Mouse (Mus musculus): ENCODE measurements around the gene Cldn7.

Gene Cldn7

DNA sequence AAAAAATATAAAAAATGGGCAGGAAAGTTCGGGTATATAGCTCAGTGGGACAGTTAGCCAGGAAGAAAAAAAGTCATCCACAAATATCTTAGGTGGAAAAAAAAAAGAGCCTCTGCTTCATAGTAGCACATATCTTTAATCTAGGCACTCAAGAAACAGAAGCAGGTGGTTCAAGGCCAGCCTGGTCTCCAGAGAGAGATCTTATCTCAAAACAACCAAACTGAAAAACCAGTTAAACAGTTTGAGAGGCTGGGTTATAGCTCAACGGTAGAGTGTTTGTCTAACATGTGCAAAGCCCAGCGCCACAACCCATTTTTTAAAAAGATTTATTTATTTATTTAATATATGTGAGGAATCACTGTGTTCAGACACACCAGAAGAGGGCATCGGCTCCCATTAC, 31.5 kb upstream of the Cldn7 start:
- DNase-seq (ENCODE audit: low spot score in 2 of 2) = no peak

DNA sequence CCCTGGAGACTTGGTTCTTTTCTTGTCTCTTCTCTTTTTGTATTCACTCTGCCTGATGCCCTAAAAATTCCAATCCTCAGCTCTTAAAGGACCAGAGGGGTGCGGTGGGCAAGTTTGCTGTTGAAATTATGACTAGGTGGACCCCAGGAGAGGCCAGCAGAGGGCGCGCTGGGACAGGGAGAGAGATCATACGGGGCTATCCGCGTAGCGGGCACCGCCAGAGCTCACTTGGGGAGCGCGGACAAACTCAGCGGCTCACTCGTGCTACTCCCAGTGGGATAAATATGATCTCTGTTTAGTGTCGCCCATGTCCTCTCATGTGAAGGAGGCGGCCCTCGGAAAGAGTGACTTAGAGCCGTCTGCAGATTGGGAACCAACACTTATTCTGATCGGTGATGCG, 30.4 kb upstream of the Cldn7 start:
- DNase-seq (ENCODE audit: low spot score in 2 of 2) = peak; percentile 63 to 86

DNA sequence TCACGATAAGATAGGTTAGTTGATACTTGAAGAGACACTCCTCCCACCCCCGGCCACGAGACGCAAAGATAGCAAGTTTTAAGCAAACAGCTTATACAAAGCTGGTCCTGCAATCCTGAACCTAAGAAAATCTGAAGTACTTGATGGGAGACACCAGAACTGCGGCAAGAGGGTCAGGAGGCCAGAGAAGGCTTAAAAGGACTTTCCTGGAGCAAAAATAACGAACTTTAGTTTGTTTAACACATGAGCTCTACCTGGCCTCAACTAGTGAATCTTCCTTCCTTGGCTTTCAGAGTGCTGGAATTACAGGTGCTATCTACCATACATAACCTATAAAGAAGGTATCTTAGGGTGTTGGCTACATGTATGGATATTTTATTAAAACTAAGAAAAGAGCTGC, 29.9 kb upstream of the Cldn7 start:
- no peak for DNase-seq (ENCODE audit: low spot score in 2 of 2)

DNA sequence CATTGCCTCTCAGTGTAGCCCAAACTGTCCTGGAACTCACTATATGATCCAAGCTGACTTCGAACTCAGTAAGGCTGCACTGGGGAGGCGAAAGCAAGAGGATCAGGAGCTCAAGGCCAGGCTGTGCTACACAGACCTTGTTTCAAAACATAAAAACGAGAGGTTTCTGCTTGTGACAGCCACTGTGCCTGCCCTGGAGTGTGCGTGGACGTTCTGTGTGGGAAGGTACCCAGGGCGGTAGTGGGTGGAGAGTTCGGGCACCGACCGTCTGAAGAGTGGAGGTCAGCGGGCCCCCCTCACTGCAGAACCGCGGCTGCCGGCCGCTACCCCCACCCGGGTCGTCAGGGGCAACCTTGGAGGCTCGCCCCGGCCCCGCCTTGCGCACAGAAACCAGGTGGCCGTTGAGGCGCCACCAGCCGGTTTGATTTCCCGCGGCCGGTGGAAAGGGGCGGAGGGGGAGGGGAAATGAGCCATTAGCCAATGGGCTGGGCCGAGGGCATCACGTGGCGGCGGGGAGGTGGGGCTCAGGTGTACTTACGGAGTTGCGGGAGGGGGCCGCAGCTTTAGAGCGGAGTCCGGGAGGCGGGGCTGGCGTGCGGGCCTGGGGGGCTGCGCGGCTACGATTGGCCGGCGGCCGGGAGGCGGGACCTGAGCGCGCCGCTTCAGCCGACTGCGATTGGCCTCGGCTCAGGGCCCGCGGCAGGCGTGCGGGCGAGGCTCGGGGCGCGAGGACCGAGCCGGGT, 29.3 kb upstream of the Cldn7 start, which contains the start of gene Ybx2:
Gene Ybx2, plus strand, starts transcription at position 660 of the 743 bp plus-strand sequence.
- DNase-seq (ENCODE audit: low spot score in 2 of 2) = peak; percentile 81 to 84

DNA sequence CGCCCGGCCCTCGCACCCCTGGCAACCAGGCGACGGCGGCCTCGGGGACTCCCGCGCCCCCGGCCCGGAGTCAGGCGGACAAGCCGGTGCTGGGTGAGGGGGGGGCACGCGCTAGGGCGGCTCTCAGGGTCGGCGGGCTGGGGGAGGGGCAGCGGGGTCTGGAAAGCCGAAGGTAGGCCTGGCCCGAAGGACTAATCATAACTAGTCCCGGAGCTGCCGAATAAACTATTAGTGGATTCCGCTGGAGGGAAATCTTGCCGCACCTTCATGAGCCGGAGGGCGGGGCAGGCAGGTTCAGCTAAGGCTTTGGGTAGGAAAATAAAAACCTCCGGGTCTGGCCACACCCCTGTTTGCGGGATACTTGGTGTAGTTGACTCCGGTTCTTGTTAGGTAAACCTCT, 28.4 kb upstream of the Cldn7 start:
- DNase-seq (ENCODE audit: low spot score in 2 of 2) = no peak

DNA sequence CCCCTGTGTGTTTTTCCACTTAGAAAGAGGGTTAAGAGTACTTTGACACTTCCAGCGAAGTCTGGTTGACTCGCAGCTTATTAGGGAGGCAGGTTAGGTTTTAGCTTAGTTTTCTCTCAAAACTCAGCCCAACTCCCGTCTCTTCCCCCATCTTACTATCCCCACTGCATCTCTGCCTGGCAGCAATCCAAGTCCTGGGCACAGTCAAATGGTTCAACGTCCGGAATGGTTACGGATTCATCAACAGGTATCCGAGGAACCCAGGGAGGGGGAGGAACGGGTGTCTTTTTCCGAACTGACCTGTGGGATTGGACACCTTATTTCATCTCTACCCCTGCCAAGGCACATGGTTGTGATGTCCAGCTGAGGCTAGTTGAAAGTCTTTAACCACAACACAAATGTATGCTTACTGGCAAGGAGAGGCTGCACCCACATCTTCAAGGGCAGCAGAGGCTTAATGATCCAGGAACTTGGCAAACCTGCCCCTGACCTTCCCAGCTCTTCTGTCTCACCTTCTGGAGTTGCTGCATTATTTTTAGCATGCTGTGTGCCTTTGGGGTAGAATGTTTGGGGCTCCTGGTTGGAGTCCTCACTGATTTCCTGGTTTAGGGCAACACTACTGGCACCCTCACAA, 27.7 kb upstream of the Cldn7 start:
- DNase-seq (ENCODE audit: low spot score in 2 of 2) = no peak

DNA sequence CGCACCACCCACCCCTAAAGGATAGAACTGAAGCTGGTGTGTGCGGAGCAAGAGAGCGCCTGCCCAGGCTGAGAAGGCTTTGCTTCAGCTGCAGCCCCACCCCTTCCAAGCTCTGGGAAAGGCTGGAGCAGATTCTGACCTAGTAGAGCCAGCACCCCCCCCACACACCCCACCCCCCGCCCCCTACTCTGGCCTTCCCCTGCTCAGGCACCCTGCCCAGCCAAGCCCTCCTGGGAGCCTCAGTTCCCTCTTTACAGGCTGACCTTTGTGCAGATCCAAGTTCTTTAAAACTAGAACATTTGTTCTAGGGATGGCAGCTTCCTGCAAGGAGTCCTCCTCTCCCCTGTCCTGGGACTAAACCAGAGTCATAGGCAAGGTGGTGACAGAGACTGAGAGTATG, 27.2 kb upstream of the Cldn7 start:
- DNase-seq (ENCODE audit: low spot score in 2 of 2) = no peak

DNA sequence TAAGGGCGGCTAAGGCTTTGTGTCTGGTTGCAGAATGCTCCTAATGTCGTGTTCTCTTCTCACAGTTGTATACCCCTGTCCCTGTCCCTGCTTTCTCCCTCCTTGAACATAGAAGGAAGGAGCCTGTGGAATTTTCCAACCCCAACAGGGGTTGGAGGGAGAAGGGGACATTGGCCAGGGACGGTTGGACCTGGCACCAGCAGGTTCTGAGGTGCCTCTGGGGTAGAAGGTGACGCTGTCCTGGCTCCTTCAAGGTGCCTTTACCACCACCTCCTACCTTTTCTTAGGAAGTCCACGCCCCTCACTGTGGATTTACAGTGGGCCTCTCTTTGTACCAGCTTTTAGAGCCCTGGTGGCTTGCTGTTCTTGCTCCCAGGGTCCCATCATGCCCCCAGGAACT, 26.7 kb upstream of the Cldn7 start:
- DNase-seq (ENCODE audit: low spot score in 2 of 2) = no peak

DNA sequence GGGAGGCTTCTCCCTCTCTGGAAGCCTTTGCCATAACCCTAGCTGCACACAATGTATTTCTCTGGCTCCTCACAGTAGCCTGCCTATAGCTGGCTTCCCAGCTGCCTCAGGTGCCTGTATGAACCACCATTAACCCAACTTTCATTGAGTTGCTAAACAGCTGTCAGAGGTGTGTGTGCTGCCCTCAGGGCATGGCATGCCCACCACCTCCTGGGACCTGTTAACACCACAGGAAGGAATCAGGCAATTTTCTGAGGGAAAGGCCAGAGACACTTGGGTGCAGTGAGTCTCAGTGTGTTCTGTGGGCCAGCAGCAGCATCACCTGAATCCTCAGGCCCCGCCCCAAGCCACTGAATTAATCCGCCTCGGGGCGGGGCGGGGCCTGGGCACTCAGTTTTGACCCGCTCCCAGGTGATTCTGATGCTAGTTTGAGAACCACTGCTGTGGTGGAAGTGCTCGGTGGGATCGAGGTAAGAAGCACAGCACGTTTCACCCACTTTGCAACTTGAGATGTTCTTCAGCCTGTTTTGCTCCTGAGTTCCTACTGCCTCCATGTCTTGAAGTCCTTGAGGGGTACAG, 26.1 kb upstream of the Cldn7 start:
- no peak for DNase-seq (ENCODE audit: low spot score in 2 of 2)

DNA sequence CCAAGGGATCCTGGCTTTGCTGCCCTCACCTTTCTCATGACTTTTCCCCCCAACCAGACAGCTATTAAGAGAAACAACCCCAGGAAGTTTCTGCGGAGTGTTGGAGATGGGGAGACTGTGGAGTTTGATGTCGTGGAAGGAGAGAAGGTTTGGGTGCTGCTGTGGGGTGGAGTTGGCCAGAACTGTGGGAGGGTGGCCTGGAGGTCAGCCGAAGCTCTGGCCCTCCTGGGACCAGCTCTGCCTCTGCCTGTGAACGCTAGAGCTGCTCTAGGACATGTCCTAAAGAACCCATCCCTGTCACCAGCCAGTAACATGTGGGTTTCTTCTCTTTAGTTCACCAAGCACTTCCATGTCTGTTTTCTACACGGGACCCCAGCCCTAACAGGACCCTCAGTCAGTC, 25.4 kb upstream of the Cldn7 start:
- DNase-seq (ENCODE audit: low spot score in 2 of 2) = no peak

DNA sequence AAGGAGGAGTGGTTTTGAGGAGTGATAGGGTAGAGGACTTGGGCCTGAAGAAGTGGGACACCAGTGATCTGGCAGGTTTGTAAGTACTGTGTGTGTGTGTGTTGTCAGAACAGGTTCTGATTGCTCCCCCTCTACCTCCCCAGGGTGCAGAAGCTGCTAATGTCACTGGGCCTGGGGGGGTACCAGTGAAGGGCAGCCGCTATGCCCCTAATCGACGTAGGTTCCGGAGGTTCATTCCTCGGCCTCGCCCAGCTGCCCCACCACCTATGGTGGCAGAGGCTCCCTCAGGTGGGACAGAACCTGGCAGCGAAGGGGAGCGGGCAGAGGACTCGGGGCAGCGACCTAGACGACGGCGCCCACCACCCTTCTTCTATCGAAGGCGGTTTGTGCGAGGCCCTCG, 24.8 kb upstream of the Cldn7 start:
- DNase-seq (ENCODE audit: low spot score in 2 of 2) = no peak

DNA sequence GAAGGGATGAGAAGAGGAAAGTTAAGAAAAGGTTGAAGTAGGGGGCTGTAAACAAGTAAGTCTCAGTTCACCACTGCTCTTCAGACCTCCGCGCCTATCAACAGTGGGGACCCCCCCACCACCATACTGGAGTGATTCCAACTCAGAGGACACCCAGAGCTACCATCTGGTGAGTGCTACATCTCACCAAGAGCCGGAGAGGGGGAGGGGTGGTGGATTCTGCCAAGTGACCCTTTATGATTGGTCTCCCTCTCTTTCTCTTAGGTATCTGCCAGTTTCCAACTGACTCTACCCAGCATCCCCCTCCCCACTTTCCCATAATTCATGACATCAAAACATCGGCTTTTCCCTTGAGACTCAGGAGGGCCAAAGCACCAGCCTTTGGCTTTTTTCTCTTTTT, 23.6 kb upstream of the Cldn7 start:
- DNase-seq (ENCODE audit: low spot score in 2 of 2) = no peak

DNA sequence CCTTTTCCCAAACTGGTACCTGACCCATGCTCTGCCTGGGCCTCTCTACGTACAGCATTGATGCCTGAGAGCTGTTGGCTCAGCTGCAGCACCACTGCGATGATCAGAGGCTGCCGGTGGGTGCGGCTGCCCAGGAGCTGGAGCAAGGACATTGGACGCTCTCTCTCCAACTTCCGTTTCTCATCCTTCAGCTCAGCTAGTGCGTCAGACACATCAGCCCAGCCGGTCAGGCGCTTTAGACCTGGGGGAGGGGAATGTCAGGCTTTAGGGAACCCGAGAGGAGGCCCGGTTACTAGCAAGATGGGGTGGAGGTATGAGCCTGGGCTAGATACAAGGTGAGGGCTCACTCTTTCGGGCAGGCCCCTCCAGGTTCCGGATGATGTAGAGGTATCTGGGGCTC, 19.4 kb upstream of the Cldn7 start:
- no peak for DNase-seq (ENCODE audit: low spot score in 2 of 2)

DNA sequence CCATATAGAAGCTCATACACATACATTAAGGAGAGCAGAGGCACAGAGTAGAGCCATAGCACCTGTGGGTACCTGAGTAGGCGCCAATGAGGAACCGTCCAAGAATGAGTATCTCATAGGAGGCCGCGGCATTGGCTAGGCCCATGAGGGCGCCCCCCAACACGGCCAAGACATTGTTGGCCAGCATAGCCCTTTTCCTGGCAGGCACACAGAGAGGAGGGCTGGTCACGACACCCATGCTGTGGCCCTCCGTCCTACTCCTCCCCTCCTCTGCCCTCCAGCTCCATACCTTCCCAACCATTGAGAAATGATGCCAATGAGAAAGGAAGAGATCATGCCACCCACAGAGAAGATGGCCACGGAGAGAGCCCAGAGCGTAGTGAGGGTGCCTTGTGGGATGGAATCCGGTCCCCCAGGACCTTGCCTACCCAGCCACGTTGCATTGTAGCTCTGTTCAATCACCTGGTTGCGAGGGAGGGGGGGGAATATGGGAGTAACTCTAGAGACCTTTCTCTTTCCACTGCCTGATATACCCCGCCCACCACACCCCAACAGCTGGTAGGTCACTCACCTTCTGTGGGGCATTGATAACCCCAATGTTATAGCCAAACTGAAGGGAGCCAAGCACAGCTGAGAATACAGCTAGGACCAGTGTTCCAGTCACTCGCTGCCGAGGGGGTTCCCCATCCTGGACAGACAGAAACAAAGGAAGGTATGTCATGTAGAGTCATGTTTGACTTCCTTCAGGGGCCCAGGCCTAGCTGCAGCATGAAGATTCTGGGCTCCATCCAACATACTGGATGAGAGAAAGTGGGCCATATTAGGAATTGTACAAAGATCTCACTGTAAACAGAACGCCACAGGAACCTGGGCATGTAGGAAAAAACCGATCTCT, 18.3 kb upstream of the Cldn7 start:
- no peak for DNase-seq (ENCODE audit: low spot score in 2 of 2)

DNA sequence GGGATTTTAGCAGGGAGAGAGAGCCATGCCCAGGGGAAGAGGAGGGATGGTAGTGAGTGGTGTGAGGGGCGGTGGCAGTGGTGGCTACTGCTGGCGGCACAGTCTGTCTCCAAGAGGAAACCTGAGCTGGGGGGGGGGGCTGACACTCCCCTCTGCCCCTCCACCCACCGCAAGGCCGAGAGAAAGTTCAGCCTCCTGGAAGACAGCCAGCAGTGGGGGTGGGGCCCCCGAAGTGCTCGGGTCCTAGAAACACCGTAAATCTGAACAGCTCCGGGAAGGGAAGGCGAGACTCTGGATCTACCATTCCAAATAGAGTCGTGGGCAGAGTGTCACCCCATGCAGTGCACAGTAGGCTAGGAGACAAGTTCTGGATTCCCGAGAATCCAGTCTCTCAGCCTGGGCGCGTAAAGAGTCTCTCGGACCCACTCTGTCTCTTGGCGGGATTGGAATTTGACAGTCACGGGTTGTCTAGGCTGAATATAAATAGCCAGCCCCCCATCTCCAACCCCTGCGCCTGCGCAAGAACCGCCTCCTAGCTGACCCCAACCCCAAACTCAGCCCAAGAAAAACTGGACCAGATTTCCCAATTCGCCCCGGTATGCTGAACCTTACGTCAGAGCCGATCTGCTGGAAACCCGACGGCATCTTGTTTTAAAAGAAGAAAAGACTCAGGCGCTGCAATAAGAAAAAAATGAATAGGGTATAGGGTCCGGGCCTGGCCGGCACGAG, 17.1 kb upstream of the Cldn7 start:
- no peak for DNase-seq (ENCODE audit: low spot score in 2 of 2)

DNA sequence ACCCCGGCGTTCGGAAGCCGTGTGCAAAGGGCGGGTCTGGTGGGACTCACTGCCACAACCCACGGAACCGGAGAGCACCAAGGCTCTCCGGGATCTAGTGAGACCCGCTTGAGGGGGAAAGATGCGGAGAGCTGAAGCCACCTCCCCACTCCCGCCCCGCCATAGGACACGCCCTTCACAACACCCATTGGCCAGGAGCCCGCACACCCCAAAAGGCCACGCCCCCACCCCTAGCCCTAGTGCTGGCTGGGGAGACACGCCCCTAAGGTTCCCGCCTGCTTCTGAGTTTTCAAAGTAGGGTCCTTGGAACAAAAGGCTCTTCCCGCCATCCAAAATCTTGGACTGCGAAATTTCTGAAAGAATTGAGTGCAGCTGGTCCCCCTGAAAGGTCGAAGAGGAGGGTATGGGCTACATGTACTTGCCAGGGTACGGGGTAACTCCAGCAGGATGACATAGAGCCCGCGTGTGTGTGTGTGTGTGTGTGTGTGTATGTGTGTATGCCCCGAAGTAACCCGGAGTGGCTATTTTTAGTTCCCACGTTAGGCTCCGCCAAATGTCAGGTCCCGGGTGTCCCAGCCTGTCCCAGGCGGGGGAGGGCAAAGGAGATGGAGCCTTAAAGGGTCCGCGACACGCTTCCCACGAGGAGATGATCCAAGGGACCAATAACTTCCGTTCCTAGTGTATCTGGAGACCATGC, 16.4 kb upstream of the Cldn7 start, which contains the start of gene Slc2a4:
Gene Slc2a4, minus strand, starts transcription at position 123 of the 697 bp plus-strand sequence.
- peak; percentile 78 to 79 for DNase-seq (ENCODE audit: low spot score in 2 of 2)

DNA sequence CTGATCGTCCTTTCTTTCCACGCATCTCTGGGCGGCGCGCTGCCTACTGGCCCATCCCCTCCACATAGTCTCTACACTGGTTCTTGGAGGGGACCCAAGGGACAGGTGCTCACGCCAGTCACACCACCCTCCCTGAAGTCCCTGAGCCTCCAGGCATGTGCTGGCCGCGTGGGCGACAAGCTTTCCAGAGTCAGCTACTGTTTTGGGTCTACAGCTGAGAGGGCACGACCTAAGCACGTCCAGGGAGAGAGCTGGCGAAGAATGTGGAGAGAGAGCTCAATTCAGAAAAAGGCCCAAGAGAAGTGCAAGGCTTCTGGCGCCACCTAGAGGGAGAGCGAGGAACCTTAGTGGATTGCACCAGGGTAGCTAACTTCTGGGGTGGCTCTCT, 15.8 kb upstream of the Cldn7 start:
- peak in 1 of 2 experiments; percentile 69 for DNase-seq (ENCODE audit: low spot score in 2 of 2)

DNA sequence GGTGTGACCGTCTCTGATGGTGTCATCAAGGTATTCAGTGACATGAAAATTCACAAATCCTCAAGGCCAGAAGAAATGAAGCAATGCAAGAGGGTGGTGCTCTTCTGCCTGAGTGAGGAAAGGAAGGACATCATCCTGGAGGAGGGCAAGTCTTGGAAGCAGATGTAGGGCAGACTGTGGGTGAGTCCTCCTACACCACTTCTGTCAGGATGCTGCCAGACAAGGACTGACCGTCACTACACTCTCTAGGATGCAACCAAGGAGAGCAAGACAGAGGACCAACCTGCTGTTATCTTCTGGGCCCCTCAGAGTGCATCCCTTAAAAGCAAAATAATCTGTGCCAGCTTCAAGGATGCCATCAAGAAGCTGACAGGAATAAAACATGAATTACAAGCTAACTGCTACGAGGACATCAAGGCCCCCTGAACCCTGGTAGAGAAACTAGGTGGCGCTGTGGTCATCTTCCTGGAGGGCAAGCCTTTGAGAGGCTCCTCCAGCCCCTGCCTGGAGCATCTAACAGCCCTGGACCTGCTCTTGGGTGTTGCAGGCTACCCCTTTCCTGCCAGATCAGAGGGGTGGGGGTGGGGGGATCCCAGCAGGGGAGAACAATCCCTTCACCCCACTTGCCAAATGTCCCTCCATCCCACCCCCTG, 13.6 kb upstream of the Cldn7 start:
- no peak for DNase-seq (ENCODE audit: low spot score in 2 of 2)

DNA sequence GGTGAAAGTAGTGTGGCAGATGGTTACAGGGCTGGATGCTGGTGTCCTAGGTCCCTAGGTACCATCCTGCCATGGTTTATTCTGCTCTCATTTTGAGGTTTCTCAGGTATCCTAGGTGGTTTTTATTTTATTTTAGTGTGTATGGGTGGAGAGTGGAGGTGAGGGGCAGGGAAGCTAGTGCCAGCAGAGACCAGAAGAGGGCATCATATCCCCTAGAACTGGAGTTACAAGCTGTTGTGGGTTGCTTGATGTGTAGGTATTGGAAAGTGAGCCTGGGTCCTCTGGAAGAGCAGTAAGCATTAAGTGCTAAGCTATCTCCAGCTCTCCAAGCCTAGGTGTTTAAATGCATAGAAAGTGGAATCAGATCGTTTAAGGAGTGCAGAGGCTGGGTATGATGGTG, 12.3 kb upstream of the Cldn7 start:
- DNase-seq (ENCODE audit: low spot score in 2 of 2) = no peak

DNA sequence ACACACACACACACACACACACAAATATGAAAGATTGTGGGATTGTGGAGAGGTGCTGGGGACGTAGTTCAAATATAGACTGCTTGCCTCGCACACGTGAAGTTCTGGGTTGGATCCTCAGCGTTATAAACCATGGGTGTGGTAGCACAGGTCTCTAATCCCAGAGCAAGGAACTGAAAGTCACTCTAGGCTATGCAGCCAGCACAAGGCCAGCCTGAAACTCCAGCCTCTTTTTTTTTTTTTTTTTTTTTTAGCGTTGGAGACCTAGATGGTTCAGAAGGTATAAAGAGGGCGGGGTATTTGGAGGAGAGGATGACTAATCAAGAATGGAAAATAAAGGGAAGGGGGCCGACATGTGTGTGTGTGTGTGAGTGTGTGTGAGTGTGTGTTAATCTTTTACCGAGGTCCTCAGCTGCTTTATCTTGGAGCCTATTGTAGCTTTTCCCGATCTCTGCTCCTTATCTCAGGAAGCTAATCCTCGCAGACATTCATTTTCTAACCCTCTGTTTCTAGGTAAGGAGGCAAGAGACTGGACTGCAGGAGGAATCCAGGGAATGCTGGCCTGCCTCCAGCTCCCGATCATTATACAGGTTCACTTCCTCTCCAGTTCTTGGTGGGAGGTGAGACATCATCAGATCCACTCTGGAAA, 11.2 kb upstream of the Cldn7 start:
- no peak for DNase-seq (ENCODE audit: low spot score in 2 of 2)

All from frontal cortex, postnatal 10 days (tissue).